ENCODE assay signal across 8 mouse cellular contexts in genomic region chr10:21924051-21924720, GRCm38 (mm10). TPM values are rescaled to one million over a fixed set of nuclear protein-coding genes. Genes with fewer than 3 reads are reported as not detected.
DNase-seq lines count a peak whose midpoint lies in the region.

No protein-coding gene starts in this region.

- H3K9me3 ChIP-seq in heart, embryonic 10.5 days, result no peaks in the 10 kb centered on the region

- H3K27ac ChIP-seq in heart, embryonic 10.5 days, result peak overlapping the region; percentile 77

- WGBS in heart, embryonic 10.5 days, result 80% methylated on average over 16 of the region's 16 CpGs

- no peak overlapping the region for H3K4me3 ChIP-seq in heart, embryonic 10.5 days

- H3K4me1 ChIP-seq in heart, embryonic 10.5 days, result peaks cover 42% of the 10 kb centered on the region

- no peak for DNase-seq in heart, embryonic 10.5 days (ENCODE audit: low spot score)
- DNase-seq in heart, postnatal 10 days, result no peak
- peak; percentile 47 for DNase-seq in right cerebral cortex, adult 18-20 months
- no peak for DNase-seq in right cerebral cortex, postnatal 14 days
- DNase-seq in left cerebral cortex, postnatal 36 days (ENCODE audit: low spot score in 2 of 2), result peak; percentile 40 to 47
- peak; percentile 53 for DNase-seq in telencephalon, adult 2 months (ENCODE audit: low read depth, low spot score)
- DNase-seq in MN1 (ENCODE audit: low spot score), result no peak
- no peak for DNase-seq in natural killer cell, adult 2 months (ENCODE audit: low spot score in 2 of 2)

- intact Hi-C loops in heart, postnatal 10 days (cut with DNase I), result loop anchor here (5.0 kb wide), 1 partner anchor 68 kb away; no protein-coding TSS in a partner anchor
- intact Hi-C loops in left cerebral cortex, postnatal 36 days (cut with DNase I), result no loop called here

- no peaks in the 10 kb centered on the region for H3K27me3 ChIP-seq in heart, embryonic 10.5 days (ENCODE audit: insufficient read depth, poor library complexity, severe bottlenecking)

- no peaks in the 10 kb centered on the region for H3K36me3 ChIP-seq in heart, embryonic 10.5 days

RNA-seq across cellular contexts. Expression of gene Sgk1, which starts 42.2 kb away (rescaled TPM):
- polyA plus RNA-seq in heart, embryonic 10.5 days (2016; fragmentation: Nextera tagmentation; extraction: Ambion mirVana), result 20.5 and 22.8 TPM in 2 replicates
- 100 to 1,000 TPM in 1 of 2 experiments, 10 to 100 TPM in 1; 66.4 to 121 TPM for total RNA-seq in heart, postnatal 10 days (2021)
- total RNA-seq in left cerebral cortex, postnatal 36 days (2021), result 100 to 1,000 TPM in 1 of 2 experiments, 10 to 100 TPM in 1; 71.3 to 111 TPM

Comparison
In these comparisons a context has a peak if more than half of its experiments do, and no peak if none do; other contexts are left out.
1. DNase-seq: peak in right cerebral cortex, adult 18-20 months (single experiment), left cerebral cortex, postnatal 36 days (2 of 2) and telencephalon, adult 2 months (single experiment); none in heart, embryonic 10.5 days (single experiment), heart, postnatal 10 days (0 of 2), right cerebral cortex, postnatal 14 days (single experiment), MN1 (single experiment) and natural killer cell, adult 2 months (0 of 2).